Mouse (Mus musculus): Measurements from ENCODE around the gene Cpne4. TPM values are rescaled to one million over a fixed set of nuclear protein-coding genes. Genes with fewer than 3 reads are reported as not detected.

Gene Cpne4
- total RNA-seq, 2 experiments from 2014 or later = 0.15 to 0.36 TPM

GRCm38 (mm10) chr9:105048351-105048750, 501.3 kb downstream of the Cpne4 start:
- DNase-seq = no peak

DNA sequence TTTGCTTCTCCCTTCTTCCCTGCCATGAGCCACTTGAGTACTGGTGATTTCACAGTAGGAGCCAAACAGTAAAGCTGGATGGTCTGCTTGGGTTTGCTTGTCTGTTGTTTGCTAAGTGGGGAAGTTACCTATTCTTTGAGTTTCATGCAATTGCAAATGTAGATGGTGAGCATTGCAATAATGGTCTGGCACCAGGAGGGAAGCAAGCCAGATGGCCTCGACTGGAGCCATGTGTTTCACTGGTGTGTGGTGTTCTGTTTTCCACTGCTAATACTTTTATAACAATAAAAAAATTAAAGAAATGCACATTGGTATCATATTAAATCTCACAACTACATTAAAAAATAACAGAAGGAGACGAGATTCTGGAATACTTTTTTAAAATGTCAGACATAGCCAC, 502.6 kb downstream of the Cpne4 start:
- no peak for DNase-seq

- no peak for DNase-seq
Observed at GRCm38 (mm10) chr9:105050257-105050656, 503.2 kb downstream of the Cpne4 start.

DNA sequence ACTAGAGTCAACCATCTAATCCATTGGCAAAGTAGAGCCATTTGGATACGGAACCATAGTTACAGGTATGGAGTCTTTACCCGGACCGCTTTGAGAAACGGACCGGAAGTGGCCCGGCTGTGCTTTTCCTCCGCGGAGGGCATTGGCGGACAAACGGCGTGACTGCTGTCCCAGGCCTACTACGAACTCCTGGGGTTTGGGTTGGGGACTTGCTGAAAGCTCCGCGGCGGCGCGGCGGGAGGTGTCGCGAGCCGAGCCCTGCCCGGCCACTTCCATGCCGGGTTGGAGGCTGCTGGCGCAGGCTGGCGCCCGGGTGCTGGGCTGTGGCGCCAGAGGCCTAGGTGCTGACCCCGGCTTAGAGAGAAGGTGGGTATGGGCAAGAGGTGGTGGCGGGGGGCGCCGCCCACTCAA, 506.1 kb downstream of the Cpne4 start, which contains the start of gene Mrpl3:
TSS of gene Mrpl3 (plus strand) at position 93 of the 411 bp plus-strand sequence.
- peak; percentile 93 for DNase-seq

- no peak for DNase-seq
Observed at GRCm38 (mm10) chr9:105053812-105054211, 506.7 kb downstream of the Cpne4 start.

DNA sequence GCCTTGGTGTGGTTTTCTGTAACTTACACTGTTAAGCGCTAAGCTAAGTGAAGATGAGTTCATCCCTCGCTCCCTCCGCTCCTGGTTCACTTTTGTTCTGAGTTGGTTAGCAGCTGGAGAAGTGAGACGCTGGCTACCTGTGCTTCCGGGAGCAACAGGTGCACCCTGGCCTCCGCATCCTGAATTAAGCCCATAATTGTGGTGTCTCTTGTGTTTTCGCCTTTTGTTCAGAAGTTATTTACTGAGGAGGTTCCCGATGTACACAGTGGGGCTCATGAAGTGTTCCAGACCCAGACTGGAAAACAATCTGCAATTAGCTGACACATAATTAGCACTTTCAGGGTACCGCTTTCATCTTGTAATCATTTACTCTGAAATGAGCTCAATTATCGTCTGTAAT, 522.0 kb downstream of the Cpne4 start:
- DNase-seq = no peak

- no peak for DNase-seq
Observed at GRCm38 (mm10) chr9:105072991-105073748, 526.1 kb downstream of the Cpne4 start.

DNA sequence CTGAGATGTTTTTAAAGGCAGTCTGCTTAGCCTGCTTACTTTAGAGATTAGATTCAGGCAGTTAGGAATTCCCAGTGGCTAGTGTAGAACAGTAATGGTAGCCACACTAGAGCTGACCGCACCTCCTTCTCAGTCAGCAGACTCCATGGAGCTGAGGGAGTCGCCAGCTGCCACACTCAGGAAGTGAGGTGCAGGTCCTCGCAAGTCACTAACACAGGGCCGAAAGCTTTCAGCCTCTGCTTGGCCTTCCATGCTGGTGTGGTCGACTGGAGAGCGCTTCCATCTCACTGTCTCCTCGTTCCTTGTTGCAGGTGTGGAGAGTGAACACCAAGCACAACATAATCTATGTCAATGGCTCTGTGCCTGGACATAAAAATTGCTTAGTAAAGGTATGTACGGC, 527.8 kb downstream of the Cpne4 start:
- no peak for DNase-seq

- peak; percentile 52 for DNase-seq
Observed at GRCm38 (mm10) chr9:105076756-105077424, 529.8 kb downstream of the Cpne4 start.

DNA sequence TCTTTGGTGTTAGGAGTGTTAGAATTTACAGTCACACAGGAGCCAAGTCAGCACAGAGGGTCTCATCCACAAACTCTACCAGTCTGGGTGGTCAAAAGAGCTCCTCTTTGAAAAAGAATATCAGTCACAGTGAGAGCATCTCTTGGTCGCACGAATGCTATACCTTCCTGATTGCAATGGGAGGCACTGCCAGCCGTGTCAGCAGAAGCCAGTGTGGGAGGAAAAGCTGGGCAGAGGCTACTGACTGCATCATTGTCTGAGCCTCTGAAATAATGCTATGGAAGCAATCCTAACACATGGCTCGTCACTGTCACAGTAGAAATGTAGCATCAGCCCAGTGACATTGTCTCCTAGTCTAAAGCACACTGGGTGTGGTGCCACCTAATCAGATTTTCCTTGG, 531.4 kb downstream of the Cpne4 start:
- DNase-seq = no peak

DNA sequence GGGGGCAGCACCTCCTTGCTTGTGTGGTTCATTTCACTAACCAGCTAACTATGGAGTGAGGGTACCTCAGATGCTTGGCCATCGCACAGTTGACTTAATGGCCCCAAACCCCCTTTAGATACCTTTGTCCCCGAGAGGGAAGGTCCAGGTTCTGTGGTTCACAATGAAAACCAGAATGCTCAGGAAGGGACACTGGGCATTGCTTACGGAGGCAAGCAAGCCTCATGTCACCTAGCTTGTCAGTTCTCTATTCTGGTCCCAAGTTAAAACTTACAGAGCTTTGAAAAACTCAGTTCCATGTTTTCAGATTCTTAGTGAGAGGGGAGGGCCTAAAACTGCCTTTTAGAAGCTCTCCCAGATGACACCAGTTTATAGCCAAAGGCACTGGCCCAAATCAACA, 533.2 kb downstream of the Cpne4 start:
- DNase-seq = no peak

Small RNA genes lying within 50 kb of the gene (microRNA-seq; reads per million reads assigned to microRNA genes)
- gene Gm23391 = not detected

Other genes with a start within 250 kb of the Cpne4 start
- gene Acpp, start 209.5 kb upstream of the Cpne4 start, total RNA-seq (2021) = 1 to 10 TPM in 1 of 2 experiments, under 1 TPM in 1; 0.96 to 1.6 TPM

All from adrenal gland, postnatal 10 days (tissue).